Mouse (Mus musculus): ENCODE data around the gene Chil4. TPM values are rescaled to one million over a fixed set of nuclear protein-coding genes. Genes with fewer than 3 reads are reported as not detected.
"Not testable (repeated sequence)": the region's sequence is repeated elsewhere in the genome, so short reads cannot be mapped to it uniquely, and the experiment has no call there.

The Chil4 gene
- total RNA-seq (2021), result not detected

- DNase-seq (ENCODE audit: low spot score in 2 of 2), result no peak
- intact Hi-C loops (cut with DNase I), result no loop called here
Measured at GRCm38 (mm10) chr3:106219407-106219806, at the start of gene Chil4. Gene Chil4, minus strand, starts transcription at chr3:106219507.

GRCm38 (mm10) chr3:106265854-106266253 lies 46.5 kb upstream of the Chil4 start:
- intact Hi-C loops (cut with DNase I), result no loop called here
- DNase-seq (ENCODE audit: low spot score in 2 of 2), result no peak

GRCm38 (mm10) chr3:106264854-106265253 lies 45.5 kb upstream of the Chil4 start:
- intact Hi-C loops (cut with DNase I), result no loop called here
- DNase-seq (ENCODE audit: low spot score in 2 of 2), result no peak

- intact Hi-C loops (cut with DNase I); DNase-seq (ENCODE audit: low spot score in 2 of 2): not testable (repeated sequence)
Measured at GRCm38 (mm10) chr3:106257076-106257475, 37.8 kb upstream of the Chil4 start.

GRCm38 (mm10) chr3:106252719-106253118 lies 33.4 kb upstream of the Chil4 start:
- no peak for DNase-seq (ENCODE audit: low spot score in 2 of 2)
- intact Hi-C loops (cut with DNase I), result no loop called here

GRCm38 (mm10) chr3:106250763-106251399 lies 31.6 kb upstream of the Chil4 start:
- DNase-seq (ENCODE audit: low spot score in 2 of 2); intact Hi-C loops (cut with DNase I): not testable (repeated sequence)

- intact Hi-C loops (cut with DNase I); DNase-seq (ENCODE audit: low spot score in 2 of 2): not testable (repeated sequence)
Measured at GRCm38 (mm10) chr3:106247369-106247768, 28.1 kb upstream of the Chil4 start.

GRCm38 (mm10) chr3:106240210-106240609 lies 20.9 kb upstream of the Chil4 start:
- DNase-seq (ENCODE audit: low spot score in 2 of 2); intact Hi-C loops (cut with DNase I): not testable (repeated sequence)

GRCm38 (mm10) chr3:106239196-106239791 lies 20.0 kb upstream of the Chil4 start:
- no peak for DNase-seq (ENCODE audit: low spot score in 2 of 2)
- intact Hi-C loops (cut with DNase I), result no loop called here

- intact Hi-C loops (cut with DNase I); DNase-seq (ENCODE audit: low spot score in 2 of 2): not testable (repeated sequence)
Measured at GRCm38 (mm10) chr3:106223391-106223790, 4.1 kb upstream of the Chil4 start.

GRCm38 (mm10) chr3:106221625-106222265 lies 2.4 kb upstream of the Chil4 start:
- intact Hi-C loops (cut with DNase I), result no loop called here
- DNase-seq (ENCODE audit: low spot score in 2 of 2), result no peak

- intact Hi-C loops (cut with DNase I); DNase-seq (ENCODE audit: low spot score in 2 of 2): not testable (repeated sequence)
Measured at GRCm38 (mm10) chr3:106218284-106218954, 888 bp downstream of the Chil4 start.

GRCm38 (mm10) chr3:106198030-106198429 lies 21.3 kb downstream of the Chil4 start:
- intact Hi-C loops (cut with DNase I); DNase-seq (ENCODE audit: low spot score in 2 of 2): not testable (repeated sequence)

GRCm38 (mm10) chr3:106197246-106197645 lies 22.1 kb downstream of the Chil4 start:
- DNase-seq (ENCODE audit: low spot score in 2 of 2); intact Hi-C loops (cut with DNase I): not testable (repeated sequence)

GRCm38 (mm10) chr3:106196276-106196675 lies 23.0 kb downstream of the Chil4 start:
- DNase-seq (ENCODE audit: low spot score in 2 of 2), result no peak
- intact Hi-C loops (cut with DNase I), result no loop called here

GRCm38 (mm10) chr3:106195486-106195885 lies 23.8 kb downstream of the Chil4 start:
- intact Hi-C loops (cut with DNase I), result no loop called here
- no peak for DNase-seq (ENCODE audit: low spot score in 2 of 2)

GRCm38 (mm10) chr3:106187991-106188390 lies 31.3 kb downstream of the Chil4 start:
- DNase-seq (ENCODE audit: low spot score in 2 of 2), result no peak
- intact Hi-C loops (cut with DNase I), result no loop called here

GRCm38 (mm10) chr3:106177509-106178189 lies 41.7 kb downstream of the Chil4 start:
- intact Hi-C loops (cut with DNase I), result no loop called here
- DNase-seq (ENCODE audit: low spot score in 2 of 2), result no peak

- intact Hi-C loops (cut with DNase I); DNase-seq (ENCODE audit: low spot score in 2 of 2): not testable (repeated sequence)
Measured at GRCm38 (mm10) chr3:106174971-106175370, 44.3 kb downstream of the Chil4 start.

GRCm38 (mm10) chr3:106172506-106172905 lies 46.8 kb downstream of the Chil4 start:
- intact Hi-C loops (cut with DNase I); DNase-seq (ENCODE audit: low spot score in 2 of 2): not testable (repeated sequence)

All from left cerebral cortex, postnatal 36 days (tissue).